Comparison of ENCODE assay signal across 27 mouse cellular contexts in the genomic region with DNA sequence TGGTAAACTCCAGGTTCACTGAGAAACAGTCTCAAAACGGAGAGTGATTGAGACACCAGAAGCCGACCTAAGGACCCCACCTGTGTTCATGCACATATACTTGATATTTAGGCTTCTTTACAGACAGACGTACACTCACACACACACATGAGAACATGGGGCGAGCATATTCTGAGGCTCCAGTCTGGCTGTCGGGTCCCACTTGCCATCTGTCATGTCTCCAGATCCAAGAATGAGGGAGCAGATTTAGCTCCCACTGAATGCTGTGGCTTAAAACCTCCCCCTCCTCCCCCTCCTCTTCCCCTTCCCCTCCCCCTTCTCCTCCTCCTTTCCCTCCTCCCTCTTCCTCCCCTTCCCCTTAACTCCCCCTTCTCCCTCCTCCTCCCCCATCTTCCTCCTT.
A peak's percentile ranks its signal among the peaks of the same experiment; 100 is the strongest.
DNase-seq lines count a peak whose midpoint lies in the region; ATAC-seq and TF ChIP-seq lines count a peak whose summit lies in the region.
"Had no signal": no experiment of that assay in that cellular context is flagged by ENCODE, and none has a peak within 500 bp of the region (broad histone marks: within the 10 kb centered on the region; RNA-seq: fewer than 3 reads in every experiment).

No protein-coding gene starts in this region.

- H3K9ac ChIP-seq in forebrain, embryonic 14.5 days (ENCODE audit: low read length), result no peak overlapping the region
- no peak overlapping the region for H3K9ac ChIP-seq in forebrain, embryonic 12.5 days
- H3K9ac ChIP-seq in hindbrain, embryonic 14.5 days, result no peak overlapping the region
- H3K9ac ChIP-seq: intestine, embryonic 15.5 days; neural tube, embryonic 13.5 days had no signal

- peak; percentile 79 for DNase-seq in forebrain, embryonic 14.5 days (ENCODE audit: low spot score)
- DNase-seq in layer of hippocampus, adult 2 months (ENCODE audit: low spot score in 2 of 2), result peak; percentile 40 to 46
- no peak for DNase-seq in layer of hippocampus, adult 9-10 months (ENCODE audit: low spot score)
- DNase-seq in right cerebral cortex, postnatal 10 days (ENCODE audit: low spot score in 2 of 2), result peak; percentile 64 to 78
- DNase-seq in right cerebral cortex, postnatal 25 days, result no peak
- peak; percentile 47 for DNase-seq in telencephalon, adult 2 months (ENCODE audit: low read depth, low spot score)
- no peak for DNase-seq in hindbrain, embryonic 14.5 days (ENCODE audit: low spot score)
- DNase-seq: adrenal gland, adult 2 months; B cell, adult 2 months; cerebellum, adult 9-10 months; heart, postnatal 4 days; kidney, adult 8-10 months; kidney, postnatal 25 days; right cerebral cortex, adult 18-20 months; spleen, adult 18-20 months; thymus, postnatal 14 days had no signal

- ATAC-seq in forebrain, embryonic 14.5 days, result peak; percentile 79; the same call in 1 of the 2 replicates
- no peak for ATAC-seq in forebrain, embryonic 12.5 days (ENCODE audit: low FRiP score)
- ATAC-seq in hindbrain, embryonic 14.5 days (ENCODE audit: low FRiP score), result no peak
- ATAC-seq: hindbrain, embryonic 16.5 days; intestine, embryonic 15.5 days; midbrain, embryonic 16.5 days; Patski had no signal

- H3K4me1 ChIP-seq in forebrain, embryonic 14.5 days (ENCODE audit: control insufficient read depth, insufficient read depth, low read length), result 0 out of 2 replicates have a peak, but pooled peaks cover 5% of the 10 kb centered on the region
- peaks cover 14% of the 10 kb centered on the region for H3K4me1 ChIP-seq in forebrain, embryonic 12.5 days
- 0 out of 2 replicates have a peak, but pooled peaks cover 2% of the 10 kb centered on the region for H3K4me1 ChIP-seq in hindbrain, embryonic 14.5 days (replicated peaks; ENCODE audit: control insufficient read depth, insufficient read depth, low read length)
- H3K4me1 ChIP-seq: intestine, embryonic 15.5 days had no signal

- 56% methylated on average over 5 of the region's 5 CpGs for WGBS in forebrain, embryonic 14.5 days
- 72% methylated on average over 5 of the region's 5 CpGs for WGBS in forebrain, embryonic 12.5 days
- 68% methylated on average over 5 of the region's 5 CpGs for WGBS in hindbrain, embryonic 14.5 days

- TF ChIP-seq CTCF in layer of hippocampus, adult 2 months (conservative IDR thresholded peaks at IDR 0.05), result no peak

- no peak overlapping the region for H3K27ac ChIP-seq in forebrain, embryonic 14.5 days (ENCODE audit: low read depth, low read length)
- no peak overlapping the region for H3K27ac ChIP-seq in forebrain, embryonic 12.5 days
- H3K27ac ChIP-seq in layer of hippocampus, adult 2 months, result 0 out of 2 replicates have a peak overlapping the region, but pooled peaks have one; percentile 43
- no peak overlapping the region for H3K27ac ChIP-seq in hindbrain, embryonic 14.5 days
- H3K27ac ChIP-seq: intestine, embryonic 15.5 days; left cerebral cortex, adult 2 months; macrophage; neural tube, embryonic 13.5 days had no signal

- H3K36me3 ChIP-seq in forebrain, embryonic 14.5 days (ENCODE audit: control insufficient read depth, insufficient read depth, low read length), result no peaks in the 10 kb centered on the region
- H3K36me3 ChIP-seq in forebrain, embryonic 12.5 days (replicated peaks), result no peaks in the 10 kb centered on the region
- no peaks in the 10 kb centered on the region for H3K36me3 ChIP-seq in hindbrain, embryonic 14.5 days (replicated peaks; ENCODE audit: control insufficient read depth, insufficient read depth)
- H3K36me3 ChIP-seq: G1E; intestine, embryonic 15.5 days; neural tube, embryonic 13.5 days had no signal

- no peak overlapping the region for H3K4me3 ChIP-seq in forebrain, embryonic 14.5 days (ENCODE audit: low read depth, low read length)
- H3K4me3 ChIP-seq in forebrain, embryonic 12.5 days (replicated peaks), result no peak overlapping the region
- no peak overlapping the region for H3K4me3 ChIP-seq in layer of hippocampus, adult 2 months
- no peak overlapping the region for H3K4me3 ChIP-seq in hindbrain, embryonic 14.5 days (replicated peaks; ENCODE audit: low read length)
- H3K4me3 ChIP-seq: intestine, embryonic 15.5 days; left cerebral cortex, adult 2 months; myocyte; neural tube, embryonic 13.5 days had no signal

- H3K27me3 ChIP-seq in forebrain, embryonic 14.5 days (replicated peaks; ENCODE audit: control insufficient read depth, insufficient read depth, low read length), result no peaks in the 10 kb centered on the region
- peaks cover 2% of the 10 kb centered on the region; the same call in 1 of the 2 replicates for H3K27me3 ChIP-seq in forebrain, embryonic 12.5 days
- H3K27me3 ChIP-seq in hindbrain, embryonic 14.5 days (ENCODE audit: control insufficient read depth, insufficient read depth, low read length), result no peaks in the 10 kb centered on the region
- H3K27me3 ChIP-seq: CH12.LX; intestine, embryonic 15.5 days; neural tube, embryonic 13.5 days; Patski had no signal

- no peaks in the 10 kb centered on the region for H3K9me3 ChIP-seq in forebrain, embryonic 14.5 days (replicated peaks; ENCODE audit: control insufficient read depth, low read length)
- H3K9me3 ChIP-seq in forebrain, embryonic 12.5 days, result no peaks in the 10 kb centered on the region
- no peaks in the 10 kb centered on the region for H3K9me3 ChIP-seq in hindbrain, embryonic 14.5 days (ENCODE audit: control insufficient read depth, low read length)
- H3K9me3 ChIP-seq: intestine, embryonic 15.5 days; neural tube, embryonic 13.5 days had no signal

- no peak overlapping the region for H3K4me2 ChIP-seq in forebrain, embryonic 14.5 days (ENCODE audit: low read length)
- H3K4me2 ChIP-seq in forebrain, embryonic 12.5 days, result no peak overlapping the region
- no peak overlapping the region for H3K4me2 ChIP-seq in hindbrain, embryonic 14.5 days (replicated peaks)
- H3K4me2 ChIP-seq: intestine, embryonic 15.5 days; neural tube, embryonic 13.5 days had no signal

Comparison
In these comparisons a context has a peak if more than half of its experiments do, and no peak if none do; other contexts are left out.
1. DNase-seq: peak in forebrain, embryonic 14.5 days (single experiment), layer of hippocampus, adult 2 months (2 of 2), right cerebral cortex, postnatal 10 days (2 of 2) and telencephalon, adult 2 months (single experiment); none in layer of hippocampus, adult 9-10 months (single experiment), right cerebral cortex, postnatal 25 days (single experiment) and hindbrain, embryonic 14.5 days (single experiment).